Mouse (Mus musculus) embryonic facial prominence, embryonic 14.5 days (tissue): ENCODE measurements around the gene Fcrl1. TPM values are rescaled to one million over a fixed set of nuclear protein-coding genes. Genes with fewer than 3 reads are reported as not detected.
"Not testable (repeated sequence)": the region's sequence is repeated elsewhere in the genome, so short reads cannot be mapped to it uniquely, and the experiment has no call there.

Experiments
- ATAC-seq: fragments of 200-750 bp; cut with Nextera tagmentation; 2 replicates; pipeline ENCODE4 v1.8.0; 2017; ENCODE audit warnings: low read depth, moderate number of reproducible peaks, moderate TSS enrichment
- DNase-seq: peaks from one replicate; pipeline ENCODE4 v3.0.0-alpha.2; 2015; ENCODE audit warnings: low spot score
- H3K27ac ChIP-seq: fragments of 300-500 bp; sonication (generic); replicated peaks from 2 replicates; pipeline ENCODE4 v1.5.1; 2014; ENCODE audit warnings: low read depth, mild to moderate bottlenecking, low read length, moderate library complexity
- H3K27me3 ChIP-seq: fragments of 300-500 bp; sonication (generic); replicated peaks from 2 replicates; pipeline ENCODE4 v1.6.1; 2014; ENCODE audit warnings: low read length; ENCODE audit not compliant: control insufficient read depth, insufficient read depth
- H3K36me3 ChIP-seq: fragments of 300-500 bp; sonication (generic); 2 replicates; pipeline ENCODE4 v1.6.1; 2014; ENCODE audit warnings: low read length, mixed read lengths; ENCODE audit not compliant: control insufficient read depth, insufficient read depth
- H3K4me1 ChIP-seq: fragments of 300-500 bp; sonication (generic); 2 replicates; pipeline ENCODE4 v1.6.1; 2014; ENCODE audit warnings: antibody characterized with exemption, low read length; ENCODE audit not compliant: control insufficient read depth, insufficient read depth
- H3K4me2 ChIP-seq: fragments of 300-500 bp; sonication (generic); 2 replicates; pipeline ENCODE4 v1.6.1; 2014; ENCODE audit warnings: low read depth, mild to moderate bottlenecking, low read length, moderate library complexity, mixed read lengths
- H3K4me3 ChIP-seq: fragments of 300-500 bp; sonication (generic); 2 replicates; pipeline ENCODE4 v1.5.1; 2014; ENCODE audit warnings: low read depth, mild to moderate bottlenecking, low read length
- H3K9ac ChIP-seq: fragments of 300-500 bp; sonication (generic); 2 replicates; pipeline ENCODE4 v1.6.1; 2014; ENCODE audit warnings: low read depth, mild to moderate bottlenecking, low read length, moderate library complexity, mixed read lengths
- H3K9me3 ChIP-seq: fragments of 300-500 bp; sonication (generic); 2 replicates; pipeline ENCODE4 v1.6.1; 2016; ENCODE audit warnings: low read length; ENCODE audit not compliant: control insufficient read depth
- WGBS: fragments of 180-500 bp; shearing (Covaris S2); extraction: QIAGEN DNeasy Blood & Tissue Kit; methylation state at CpG from one replicate; pipeline ENCODE4 v1.1.7; 2014; 5-methylcytosine and 5-hydroxymethylcytosine counted together
- polyA plus RNA-seq: library from polyadenylated mRNA; unstranded; fragments of >200 nt; fragmentation: Nextera tagmentation; extraction: Ambion mirVana; gene quantifications from 2 replicates; pipeline ENCODE4 v1.2.1, GENCODE M21; 2014

Gene Fcrl1
- polyA plus RNA-seq, 1 experiment from 2014 or later = 0.11 TPM

- Histone ChIP-seq H3K27me3 (no peaks in the 10 kb centered on the region), H3K9ac (no peak overlapping the region), H3K4me2 (no peak overlapping the region), H3K4me3 (no peak overlapping the region), H3K9me3 (no peaks in the 10 kb centered on the region), H3K4me1 (no peaks in the 10 kb centered on the region), H3K36me3 (no peaks in the 10 kb centered on the region), H3K27ac (no peak overlapping the region)
- no peak for DNase-seq
- 56% methylated on average over 3 of the region's 3 CpGs for WGBS
- ATAC-seq = no peak
These were observed 1.0 kb downstream of the Fcrl1 start for GRCm38 (mm10) chr3:87377228-87377627.

DNA sequence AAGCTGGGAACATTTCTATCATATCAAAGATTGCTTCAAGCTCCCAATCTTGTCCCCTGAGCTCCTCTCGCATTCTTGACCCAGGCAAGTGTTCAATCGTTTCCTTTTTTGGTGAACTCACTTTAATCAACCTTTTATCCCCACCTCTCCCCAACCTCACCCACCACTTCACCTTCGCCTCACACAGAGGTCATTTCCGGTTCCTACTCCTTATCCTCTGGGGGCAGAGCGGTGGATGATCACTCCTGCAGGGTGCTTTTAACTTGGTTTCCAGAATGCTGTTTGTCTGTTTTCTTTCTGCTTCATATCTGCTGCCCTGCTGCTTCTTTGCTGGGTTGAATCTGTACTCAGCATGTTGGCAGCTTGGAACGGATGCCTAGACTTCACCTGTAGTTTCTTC is 1.5 kb downstream of the Fcrl1 start:
- Histone ChIP-seq H3K4me1 (no peaks in the 10 kb centered on the region), H3K9ac (no peak overlapping the region), H3K9me3 (no peaks in the 10 kb centered on the region), H3K4me3 (no peak overlapping the region), H3K36me3 (no peaks in the 10 kb centered on the region), H3K27me3 (no peaks in the 10 kb centered on the region), H3K4me2 (no peak overlapping the region), H3K27ac (no peak overlapping the region)
- ATAC-seq = no peak
- 57% methylated on average over 6 of the region's 6 CpGs for WGBS
- no peak for DNase-seq

DNA sequence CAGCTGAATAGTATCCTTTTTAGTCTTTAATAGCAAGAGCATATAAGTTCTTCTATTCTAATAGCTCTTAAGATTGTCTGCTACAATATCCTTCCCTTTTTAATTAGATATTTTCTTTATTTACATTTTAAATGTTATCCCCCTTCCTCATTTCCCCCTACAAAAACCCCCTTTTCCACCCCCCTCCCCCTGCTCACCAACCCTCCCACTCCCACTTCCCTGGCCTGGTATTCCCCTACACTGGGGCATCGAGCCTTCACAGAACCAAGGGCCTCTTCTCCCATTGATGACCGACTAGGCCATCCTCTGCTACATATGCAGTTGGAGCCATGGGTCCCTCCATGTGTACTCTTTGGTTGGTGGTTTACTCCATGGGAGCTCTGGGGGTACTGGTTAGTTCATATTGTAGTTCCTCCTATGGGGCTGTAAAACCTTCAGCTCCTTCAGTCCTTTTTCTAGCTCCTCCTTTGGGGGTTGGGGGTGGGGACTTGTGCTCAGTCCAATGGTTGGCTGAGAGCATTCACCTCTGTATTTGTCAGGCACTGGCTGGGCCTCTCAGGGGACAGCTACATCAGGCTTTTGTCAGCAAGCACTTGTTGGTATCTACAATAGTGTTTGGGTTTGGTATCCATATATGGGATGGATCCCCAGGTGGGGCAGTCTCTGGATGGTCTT is 3.6 kb downstream of the Fcrl1 start:
- ATAC-seq, H3K27me3 ChIP-seq, H3K36me3 ChIP-seq, H3K27ac ChIP-seq, H3K4me1 ChIP-seq, DNase-seq, H3K4me3 ChIP-seq, H3K4me2 ChIP-seq, H3K9me3 ChIP-seq, H3K9ac ChIP-seq: not testable (repeated sequence)
- WGBS = 87% methylated on average over 2 of the region's 2 CpGs

DNA sequence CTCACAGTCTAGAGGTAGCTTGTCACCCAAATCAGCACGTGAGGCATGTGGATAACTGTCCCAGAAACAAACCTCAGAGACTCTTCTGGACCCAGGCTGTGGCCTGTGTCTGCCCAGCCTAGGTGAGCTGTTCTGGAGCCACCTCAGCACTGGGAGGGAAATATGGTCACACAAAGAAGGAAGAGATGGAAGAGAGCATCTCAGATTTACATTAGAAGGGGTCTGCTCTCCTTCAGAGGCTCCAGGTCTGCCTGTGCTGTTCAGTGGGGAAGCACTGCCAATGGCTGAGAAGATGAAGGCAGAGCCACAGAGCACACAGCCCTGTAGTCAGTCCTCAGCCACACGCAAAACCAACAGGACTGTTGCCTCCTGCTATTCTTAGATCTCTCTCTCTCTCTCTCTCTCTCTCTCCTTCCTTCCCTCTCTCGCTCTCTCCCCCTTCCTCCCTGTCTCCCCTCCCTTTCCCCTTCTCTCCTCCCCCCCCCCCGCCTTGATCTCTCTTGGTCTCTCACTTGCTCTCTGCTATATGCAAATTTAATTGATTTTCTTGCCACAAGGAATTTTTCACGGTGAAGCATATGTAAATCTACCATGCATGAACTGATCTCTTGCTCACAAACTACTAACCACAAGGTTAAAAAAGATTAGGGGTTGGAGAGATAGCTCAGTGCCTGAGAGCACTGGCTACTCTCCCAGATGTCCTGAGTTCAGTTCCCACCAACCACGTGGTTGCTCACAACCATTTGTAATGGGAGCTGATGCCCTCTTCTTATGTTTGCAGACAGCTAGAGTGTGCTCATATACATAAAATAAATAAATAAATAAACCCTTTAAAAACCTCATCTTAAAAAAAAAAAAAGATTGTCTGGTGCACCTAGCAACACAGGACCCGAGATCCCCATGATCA is 5.9 kb downstream of the Fcrl1 start:
- Histone ChIP-seq H3K4me3 (no peak overlapping the region), H3K4me1 (no peaks in the 10 kb centered on the region), H3K27me3 (no peaks in the 10 kb centered on the region; the same call in 1 of the 2 replicates), H3K9ac (no peak overlapping the region), H3K36me3 (no peaks in the 10 kb centered on the region), H3K4me2 (no peak overlapping the region), H3K9me3 (no peaks in the 10 kb centered on the region), H3K27ac (no peak overlapping the region)
- DNase-seq = no peak
- WGBS = 61% methylated on average over 7 of the region's 7 CpGs
- ATAC-seq = no peak

DNA sequence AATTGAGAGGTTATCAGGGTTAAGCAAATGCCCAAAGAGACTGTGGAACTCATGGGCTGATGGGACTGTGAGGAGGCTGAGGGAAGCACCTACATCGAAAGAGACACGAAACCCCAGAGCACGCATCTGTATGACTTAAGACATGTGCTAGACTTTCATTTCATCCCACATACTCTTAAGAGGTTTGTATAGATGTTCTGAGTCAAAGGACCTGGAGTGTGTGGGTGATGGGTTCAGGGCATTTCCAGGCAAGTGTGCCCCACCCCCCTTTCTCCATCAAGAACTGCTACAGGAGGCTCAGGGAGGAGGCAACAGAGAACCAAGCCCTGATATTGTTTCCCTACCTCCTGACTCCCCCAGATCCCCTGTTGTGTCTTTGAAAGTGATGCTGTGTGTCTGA is 7.1 kb downstream of the Fcrl1 start:
- no peak overlapping the region for H3K9ac ChIP-seq
- DNase-seq (no peak), ATAC-seq (no peak)
- H3K36me3 ChIP-seq = no peaks in the 10 kb centered on the region
- H3K27me3 ChIP-seq = no peaks in the 10 kb centered on the region; the same call in 1 of the 2 replicates
- 92% methylated on average over 3 of the region's 3 CpGs for WGBS
- no peak overlapping the region for H3K4me3 ChIP-seq
- no peak overlapping the region for H3K27ac ChIP-seq
- H3K4me2 ChIP-seq = no peak overlapping the region
- H3K4me1 ChIP-seq = no peaks in the 10 kb centered on the region
- no peaks in the 10 kb centered on the region for H3K9me3 ChIP-seq

- Histone ChIP-seq H3K36me3 (no peaks in the 10 kb centered on the region), H3K27me3 (no peaks in the 10 kb centered on the region; the same call in 1 of the 2 replicates), H3K4me3 (no peak overlapping the region), H3K9me3 (no peaks in the 10 kb centered on the region), H3K4me2 (no peak overlapping the region), H3K9ac (no peak overlapping the region), H3K4me1 (no peaks in the 10 kb centered on the region), H3K27ac (no peak overlapping the region)
- 86% methylated on average over 9 of the region's 9 CpGs for WGBS
- ATAC-seq = no peak
- DNase-seq = no peak
These were observed 8.9 kb downstream of the Fcrl1 start for GRCm38 (mm10) chr3:87385105-87385504.

DNA sequence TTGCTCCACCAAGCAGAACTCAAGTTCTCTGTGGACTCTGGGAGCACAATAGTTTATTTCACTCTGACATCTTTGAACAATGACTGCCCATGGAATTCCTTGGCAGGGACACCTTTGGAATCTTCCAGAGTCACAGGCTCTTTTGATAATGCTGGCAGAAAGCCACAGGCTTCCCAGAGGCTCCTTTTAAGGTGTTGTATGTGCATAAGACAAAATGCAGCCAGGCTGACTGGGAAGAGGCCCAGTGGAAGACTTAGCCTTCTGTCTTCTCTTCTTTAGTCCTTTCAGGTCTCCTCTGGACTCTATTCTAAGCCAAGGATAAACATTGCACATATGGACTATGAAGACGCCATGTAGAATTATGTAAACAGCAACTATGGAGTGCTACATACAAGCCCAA is 14.7 kb downstream of the Fcrl1 start:
- DNase-seq (peak; percentile 31), ATAC-seq (no peak)
- Histone ChIP-seq H3K27ac (no peak overlapping the region), H3K9ac (no peak overlapping the region), H3K9me3 (no peaks in the 10 kb centered on the region), H3K36me3 (no peaks in the 10 kb centered on the region), H3K4me2 (no peak overlapping the region), H3K4me1 (no peaks in the 10 kb centered on the region), H3K4me3 (no peak overlapping the region), H3K27me3 (no peaks in the 10 kb centered on the region)
- 64% methylated on average over 1 of the region's 1 CpGs for WGBS

DNA sequence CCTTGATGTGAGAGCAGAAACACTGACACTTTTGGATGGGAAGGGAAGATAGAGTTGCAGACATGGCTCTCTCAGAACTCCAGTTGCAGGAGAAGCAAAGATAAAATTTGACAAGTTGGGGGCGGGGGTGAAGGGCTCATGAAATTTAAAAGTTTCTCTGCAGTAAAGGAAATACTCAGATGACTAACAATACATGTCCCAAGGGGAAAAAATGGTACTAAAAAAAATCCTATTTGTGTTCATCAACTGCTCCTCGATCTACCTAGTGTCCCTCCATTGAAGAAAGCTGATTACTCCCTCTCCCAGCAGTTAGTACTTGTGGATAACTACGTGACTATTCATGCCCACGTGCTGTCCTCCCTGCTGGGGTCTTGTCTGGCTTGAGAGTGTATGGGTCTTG is 22.6 kb downstream of the Fcrl1 start:
- Histone ChIP-seq H3K36me3 (no peaks in the 10 kb centered on the region), H3K9ac (no peak overlapping the region), H3K27ac (no peak overlapping the region), H3K27me3 (no peaks in the 10 kb centered on the region), H3K4me1 (no peaks in the 10 kb centered on the region), H3K4me3 (no peak overlapping the region), H3K9me3 (no peaks in the 10 kb centered on the region), H3K4me2 (no peak overlapping the region)
- no peak for ATAC-seq
- WGBS = 62% methylated on average over 4 of the region's 4 CpGs
- no peak for DNase-seq
